Mouse (Mus musculus): ENCODE data around the gene Prom1.

- no peak for TF ChIP-seq CTCF (IDR thresholded peaks at IDR 0.05; ENCODE audit: low read depth)
- TF ChIP-seq EP300 (IDR thresholded peaks at IDR 0.05; ENCODE audit: low read depth), result no peak
Measured at GRCm38 (mm10) chr5:44073634-44074033, 28.2 kb downstream of the Prom1 start.

Data from liver, embryonic 14.5 days (tissue).